Mouse (Mus musculus): ENCODE measurements at regions not wholly inside any gene's neighbourhood (a gene's known extent, or its start where the extent isn't known, plus 50 kb on each side); places are given as distances from the start of the nearest gene placed in this dataset.
A peak's percentile ranks its signal among the peaks of the same experiment; 100 is the strongest.

DNA sequence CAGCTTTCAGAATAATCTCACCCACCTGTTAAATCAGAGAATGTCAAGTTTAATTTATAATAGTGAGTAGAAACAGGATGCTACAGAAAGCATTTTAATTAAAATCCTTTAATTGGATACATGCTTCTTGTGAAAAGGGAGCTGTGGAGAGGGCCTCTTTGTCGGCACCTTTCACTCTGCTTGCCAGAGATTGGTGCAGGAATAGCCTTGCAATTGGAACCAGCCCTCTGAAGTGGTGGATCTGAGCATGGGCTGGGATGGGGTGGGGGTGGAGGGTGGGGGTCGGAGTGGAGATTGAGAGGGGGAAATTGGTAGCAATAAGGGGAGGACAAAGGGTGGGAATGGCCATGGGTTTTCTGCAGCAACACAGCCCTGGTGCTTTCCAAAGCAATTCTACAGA, 207.2 kb downstream of the Tbx15 start:
- 83% methylated on average over 2 of the region's 2 CpGs for WGBS
- no peak overlapping the region for H3K4me3 ChIP-seq
- no peaks in the 10 kb centered on the region for H3K79me2 ChIP-seq (replicated peaks; ENCODE audit: control insufficient read depth, insufficient read depth, low read length)
- no peaks in the 10 kb centered on the region for H3K36me3 ChIP-seq (ENCODE audit: control insufficient read depth, insufficient read depth, low read length)
- TF ChIP-seq POLR2A (IDR thresholded peaks at IDR 0.05; ENCODE audit: insufficient read depth, low read depth, low read length) (no peak), EP300 (IDR thresholded peaks at IDR 0.05; ENCODE audit: insufficient read depth, low read depth, low read length) (no peak), CTCF (IDR thresholded peaks at IDR 0.05) (no peak)
- H3K9ac ChIP-seq (ENCODE audit: low read depth, low read length) = no peak overlapping the region
- intact Hi-C loops (cut with DNase I) = no loop called here
- no peaks in the 10 kb centered on the region for H3K4me1 ChIP-seq (ENCODE audit: control insufficient read depth, insufficient read depth, low read length)
- no peak overlapping the region for H3K27ac ChIP-seq
- no peaks in the 10 kb centered on the region for H3K27me3 ChIP-seq (ENCODE audit: control insufficient read depth, insufficient read depth, low read length)
- DNase-seq = no peak

DNA sequence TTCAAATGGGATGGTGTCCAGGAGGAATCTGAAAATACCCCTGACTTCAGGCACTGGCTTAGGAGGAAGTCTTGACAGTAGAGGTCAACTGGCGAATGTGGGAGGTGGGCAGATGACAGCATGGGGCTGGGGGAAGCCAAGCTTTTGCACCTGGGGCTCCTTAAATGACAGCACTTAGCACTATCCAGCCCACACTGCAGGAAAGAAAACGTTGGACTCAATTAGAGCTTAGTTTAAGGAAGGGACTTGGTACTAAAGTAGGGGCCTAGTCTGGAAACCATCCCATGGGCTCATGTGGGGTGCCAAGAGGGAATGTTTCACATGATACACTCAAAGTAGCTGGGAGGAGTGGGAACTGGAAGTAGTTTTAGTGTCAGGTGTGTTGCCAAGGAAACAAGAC, 207.6 kb downstream of the Tbx15 start:
- no peaks in the 10 kb centered on the region for H3K4me1 ChIP-seq (ENCODE audit: control insufficient read depth, insufficient read depth, low read length)
- H3K79me2 ChIP-seq (replicated peaks; ENCODE audit: control insufficient read depth, insufficient read depth, low read length) = no peaks in the 10 kb centered on the region
- H3K4me3 ChIP-seq = no peak overlapping the region
- H3K9ac ChIP-seq (ENCODE audit: low read depth, low read length) = no peak overlapping the region
- intact Hi-C loops (cut with DNase I) = no loop called here
- WGBS = 40% methylated on average over 2 of the region's 2 CpGs
- H3K27me3 ChIP-seq (ENCODE audit: control insufficient read depth, insufficient read depth, low read length) = no peaks in the 10 kb centered on the region
- DNase-seq = no peak
- no peaks in the 10 kb centered on the region for H3K36me3 ChIP-seq (ENCODE audit: control insufficient read depth, insufficient read depth, low read length)
- no peak overlapping the region for H3K27ac ChIP-seq
- TF ChIP-seq CTCF (IDR thresholded peaks at IDR 0.05) (no peak), POLR2A (IDR thresholded peaks at IDR 0.05; ENCODE audit: insufficient read depth, low read depth, low read length) (no peak), EP300 (IDR thresholded peaks at IDR 0.05; ENCODE audit: insufficient read depth, low read depth, low read length) (no peak)

DNA sequence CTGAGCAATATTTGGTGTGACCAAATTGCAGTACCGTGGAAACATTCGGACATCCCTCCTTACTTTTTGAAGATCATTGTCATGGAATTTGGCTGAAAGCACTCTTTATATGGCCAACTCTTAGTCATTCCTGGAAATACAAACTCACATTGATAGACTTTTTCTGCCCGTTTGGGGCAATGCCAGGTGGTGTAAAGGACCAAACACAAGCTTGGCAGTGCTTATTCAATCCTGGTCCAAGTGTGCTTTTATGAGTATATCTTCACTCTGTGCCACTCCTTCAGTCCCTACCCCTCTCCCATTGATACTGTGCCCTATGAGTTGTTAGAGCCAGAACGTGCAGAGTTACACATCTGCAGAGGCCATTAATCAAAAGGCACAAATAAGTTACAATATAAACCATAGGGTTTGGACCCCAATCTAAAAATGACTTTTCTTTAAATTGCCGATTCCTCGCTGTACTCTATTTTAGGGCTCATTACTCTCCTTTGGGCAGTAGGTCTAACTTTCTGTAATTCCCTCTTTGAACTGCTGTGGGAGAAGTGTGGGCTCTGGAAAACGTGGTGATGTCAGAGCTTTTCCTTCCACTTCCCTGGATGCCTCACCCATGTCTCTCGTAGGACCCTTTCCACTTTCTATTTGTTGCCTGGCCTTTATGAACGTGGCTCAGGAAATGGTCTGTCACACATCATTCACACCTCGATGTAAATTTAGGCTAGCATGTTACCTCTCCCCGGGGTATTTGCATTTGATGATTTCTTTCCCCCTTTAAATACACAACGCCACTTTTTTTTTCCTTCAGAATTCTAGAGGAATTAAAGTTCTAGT, 219.1 kb downstream of the Tbx15 start:
- 59% methylated on average over 12 of the region's 12 CpGs for WGBS
- no peak overlapping the region for H3K4me3 ChIP-seq
- no peaks in the 10 kb centered on the region for H3K36me3 ChIP-seq (ENCODE audit: control insufficient read depth, insufficient read depth, low read length)
- no peak for TF ChIP-seq CTCF (IDR thresholded peaks at IDR 0.05)
- TF ChIP-seq EP300 (IDR thresholded peaks at IDR 0.05; ENCODE audit: insufficient read depth, low read depth, low read length) = no peak
- no peak for TF ChIP-seq POLR2A (IDR thresholded peaks at IDR 0.05; ENCODE audit: insufficient read depth, low read depth, low read length)
- no peaks in the 10 kb centered on the region for H3K79me2 ChIP-seq (replicated peaks; ENCODE audit: control insufficient read depth, insufficient read depth, low read length)
- no peak for DNase-seq
- H3K27me3 ChIP-seq (ENCODE audit: control insufficient read depth, insufficient read depth, low read length) = no peaks in the 10 kb centered on the region
- H3K4me1 ChIP-seq (ENCODE audit: control insufficient read depth, insufficient read depth, low read length) = no peaks in the 10 kb centered on the region
- intact Hi-C loops (cut with DNase I) = no loop called here
- no peak overlapping the region for H3K27ac ChIP-seq
- no peak overlapping the region for H3K9ac ChIP-seq (ENCODE audit: low read depth, low read length)

DNA sequence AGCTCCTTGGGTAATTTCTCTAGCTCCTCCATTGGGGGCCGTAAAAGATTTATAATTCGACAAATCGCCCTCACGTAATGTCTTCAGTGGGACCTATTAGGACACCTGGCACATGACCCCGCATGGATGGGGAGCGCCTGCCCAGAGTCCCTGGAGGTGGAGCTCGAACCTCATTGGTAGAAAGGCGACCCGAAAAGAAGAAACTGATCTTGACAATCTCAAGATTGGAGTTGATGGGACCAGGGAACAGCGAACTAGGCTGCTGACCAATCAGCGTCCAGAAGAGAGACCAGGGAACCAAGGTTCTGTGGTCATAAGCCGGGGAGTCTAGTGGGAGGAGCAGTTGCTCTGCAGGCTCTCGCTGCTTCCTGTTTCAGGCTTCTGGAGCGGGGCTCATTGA, 259.8 kb downstream of the Tbx15 start:
- peak in 1 of 2 experiments; percentile 4 for DNase-seq
- Histone ChIP-seq H3K36me3 (ENCODE audit: control insufficient read depth, insufficient read depth, low read length) (no peaks in the 10 kb centered on the region), H3K4me1 (ENCODE audit: control insufficient read depth, insufficient read depth, low read length) (no peaks in the 10 kb centered on the region), H3K9ac (ENCODE audit: low read depth, low read length) (no peak overlapping the region), H3K4me3 (no peak overlapping the region), H3K79me2 (replicated peaks; ENCODE audit: control insufficient read depth, insufficient read depth, low read length) (no peaks in the 10 kb centered on the region), H3K27me3 (ENCODE audit: control insufficient read depth, insufficient read depth, low read length) (no peaks in the 10 kb centered on the region), H3K27ac (no peak overlapping the region)
- 85% methylated on average over 14 of the region's 14 CpGs for WGBS
- intact Hi-C loops (cut with DNase I) = no loop called here
- no peak for TF ChIP-seq POLR2A (IDR thresholded peaks at IDR 0.05; ENCODE audit: insufficient read depth, low read depth, low read length)
- TF ChIP-seq EP300 (IDR thresholded peaks at IDR 0.05; ENCODE audit: insufficient read depth, low read depth, low read length) = no peak
- no peak for TF ChIP-seq CTCF (IDR thresholded peaks at IDR 0.05)

DNA sequence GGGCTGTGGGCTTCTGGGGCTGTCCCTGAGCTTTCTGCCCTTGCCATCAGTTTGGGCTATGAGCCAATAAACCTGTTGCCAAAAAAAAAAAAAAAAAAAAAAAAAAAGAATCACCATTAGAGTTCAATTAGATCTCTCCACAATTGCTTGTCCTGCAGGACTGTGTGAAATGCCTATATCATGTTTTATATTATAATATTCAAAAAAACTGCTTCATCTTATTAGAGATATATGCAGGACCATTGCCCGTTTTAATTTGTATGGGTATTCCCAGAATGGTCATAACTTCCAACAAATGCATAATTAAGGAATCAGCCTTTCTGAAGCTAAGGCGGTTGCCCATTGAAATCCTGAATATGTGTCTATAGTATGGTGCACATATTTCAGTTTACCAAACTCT, 264.6 kb downstream of the Tbx15 start:
- TF ChIP-seq POLR2A (IDR thresholded peaks at IDR 0.05; ENCODE audit: insufficient read depth, low read depth, low read length) = no peak
- no peak for TF ChIP-seq CTCF (IDR thresholded peaks at IDR 0.05)
- no peak for TF ChIP-seq EP300 (IDR thresholded peaks at IDR 0.05; ENCODE audit: insufficient read depth, low read depth, low read length)
- Histone ChIP-seq H3K9ac (ENCODE audit: low read depth, low read length) (no peak overlapping the region), H3K36me3 (ENCODE audit: control insufficient read depth, insufficient read depth, low read length) (no peaks in the 10 kb centered on the region), H3K27ac (no peak overlapping the region), H3K4me1 (ENCODE audit: control insufficient read depth, insufficient read depth, low read length) (no peaks in the 10 kb centered on the region), H3K79me2 (replicated peaks; ENCODE audit: control insufficient read depth, insufficient read depth, low read length) (no peaks in the 10 kb centered on the region), H3K27me3 (ENCODE audit: control insufficient read depth, insufficient read depth, low read length) (no peaks in the 10 kb centered on the region), H3K4me3 (no peak overlapping the region)
- no peak for DNase-seq
- WGBS = 81% methylated on average over 2 of the region's 2 CpGs
- intact Hi-C loops (cut with DNase I) = no loop called here

DNA sequence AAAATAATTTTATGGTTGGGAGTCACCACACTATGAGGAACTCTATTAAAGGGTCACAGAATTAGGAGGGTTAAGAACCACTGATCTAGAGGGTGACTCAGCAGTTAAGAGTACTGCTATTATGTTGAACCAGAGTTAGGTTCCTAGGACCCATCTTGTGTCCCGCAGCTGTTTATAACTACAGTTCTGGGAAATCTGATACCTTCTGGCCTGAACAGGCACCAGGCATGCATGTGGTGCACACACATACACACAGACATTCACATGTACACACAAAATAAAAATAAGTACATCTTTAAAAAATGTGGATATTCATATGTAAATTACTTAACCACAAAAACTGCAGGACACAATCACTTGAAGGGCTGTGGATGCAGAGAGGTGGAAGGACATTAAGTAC, 272.1 kb downstream of the Tbx15 start:
- no peaks in the 10 kb centered on the region for H3K27me3 ChIP-seq (ENCODE audit: control insufficient read depth, insufficient read depth, low read length)
- TF ChIP-seq CTCF (IDR thresholded peaks at IDR 0.05) (no peak), EP300 (IDR thresholded peaks at IDR 0.05; ENCODE audit: insufficient read depth, low read depth, low read length) (no peak)

More for the DNA sequence above, 272.1 kb downstream of the Tbx15 start:
- 68% methylated on average over 1 of the region's 1 CpGs for WGBS
- H3K4me3 ChIP-seq = no peak overlapping the region
- H3K27ac ChIP-seq = no peak overlapping the region
- no peaks in the 10 kb centered on the region for H3K4me1 ChIP-seq (ENCODE audit: control insufficient read depth, insufficient read depth, low read length)
- no peak overlapping the region for H3K9ac ChIP-seq (ENCODE audit: low read depth, low read length)
- no peaks in the 10 kb centered on the region for H3K36me3 ChIP-seq (ENCODE audit: control insufficient read depth, insufficient read depth, low read length)
- no peaks in the 10 kb centered on the region for H3K79me2 ChIP-seq (replicated peaks; ENCODE audit: control insufficient read depth, insufficient read depth, low read length)
- DNase-seq = no peak
- intact Hi-C loops (cut with DNase I) = no loop called here
